Mouse (Mus musculus) CH12.LX (cell line): ENCODE results near the gene Agmat.

ENCODE experiments used
- CHD2 ChIP-seq: IDR thresholded peaks from 2 replicates; pipeline ENCODE4 v1.6.1; 2011; ENCODE audit warnings: low read length, improper control_type of control experiment
- CTCF ChIP-seq, 2 experiments: IDR thresholded peaks in 1 of 2; conservative IDR thresholded peaks in 1 of 2; 2 replicates each; pipeline ENCODE4 v1.5.1; 2011 to 2012; ENCODE audit warnings: low read depth in 2 of 2, low read length in 2 of 2, improper control_type of control experiment in 1 of 2, inconsistent platforms in 1 of 2, mild to moderate bottlenecking in 1 of 2, moderate library complexity in 1 of 2
- E2F4 ChIP-seq: IDR thresholded peaks from 2 replicates; pipeline ENCODE4 v1.6.1; 2011; ENCODE audit warnings: low read depth, low read length, improper control_type of control experiment; ENCODE audit not compliant: insufficient replicate concordance
- EP300 ChIP-seq: IDR thresholded peaks from 2 replicates; pipeline ENCODE4 v1.6.1; 2011; ENCODE audit warnings: low read length, improper control_type of control experiment
- HCFC1 ChIP-seq: IDR thresholded peaks from 2 replicates; pipeline ENCODE4 v1.6.1; 2012; ENCODE audit warnings: low read depth, mild to moderate bottlenecking, inconsistent platforms, low read length, improper control_type of control experiment
- KAT2A ChIP-seq: IDR thresholded peaks from 2 replicates; pipeline ENCODE4 v1.6.1; 2012; ENCODE audit warnings: low read length, improper control_type of control experiment, inconsistent platforms; ENCODE audit not compliant: insufficient replicate concordance
- MAX ChIP-seq: IDR thresholded peaks from 2 replicates; pipeline ENCODE4 v1.6.1; 2011; ENCODE audit warnings: low read length, improper control_type of control experiment
- POLR2A ChIP-seq: IDR thresholded peaks from 2 replicates; pipeline ENCODE4 v1.6.1; 2011; ENCODE audit warnings: low read depth, mild to moderate bottlenecking, improper control_type of control experiment, low read length
- RAD21 ChIP-seq: IDR thresholded peaks from 2 replicates; pipeline ENCODE4 v1.6.1; 2011; ENCODE audit warnings: low read depth, mild to moderate bottlenecking, low read length, improper control_type of control experiment, moderate library complexity
- UBTF ChIP-seq: IDR thresholded peaks from 2 replicates; pipeline ENCODE4 v1.6.1; 2012; ENCODE audit warnings: low read depth, mild to moderate bottlenecking, inconsistent platforms, low read length, improper control_type of control experiment, moderate library complexity
- ZC3H11A ChIP-seq: IDR thresholded peaks from 2 replicates; pipeline ENCODE4 v1.6.1; 2012; ENCODE audit warnings: low read depth, mild to moderate bottlenecking, inconsistent platforms, low read length, improper control_type of control experiment
- ZNF384 ChIP-seq: IDR thresholded peaks from 2 replicates; pipeline ENCODE4 v1.6.1; 2012; ENCODE audit warnings: low read depth, low read length, improper control_type of control experiment, inconsistent platforms

DNA sequence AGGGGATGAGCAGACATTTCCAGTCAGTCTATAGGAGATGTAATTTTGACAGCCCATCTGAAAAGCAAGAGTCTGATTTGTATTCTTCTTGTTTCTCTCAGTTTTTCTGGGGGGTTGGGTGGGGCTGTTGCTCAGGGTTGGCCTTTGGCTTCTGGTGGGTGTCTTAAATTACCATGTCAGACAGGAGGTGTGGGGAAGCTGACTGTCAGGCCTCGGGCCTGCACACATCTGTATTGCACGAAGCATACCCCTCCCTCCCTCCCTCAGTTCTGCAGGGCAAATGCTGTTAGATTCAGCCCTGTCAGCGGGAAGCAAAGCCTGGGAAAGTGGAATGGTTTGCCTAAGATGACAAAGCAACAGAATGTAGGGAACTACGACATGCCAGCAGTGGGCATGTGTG lies 50.5 kb downstream of the Agmat start:
- TF ChIP-seq RAD21 (no peak), CTCF (conservative IDR thresholded peaks at IDR 0.05 in 1 of 2, IDR thresholded peaks at IDR 0.05 in 1 of 2; ENCODE audit: low read depth in 2 of 2, low read length in 2 of 2) (no peak), POLR2A (no peak), HCFC1 (no peak), MAX (no peak), ZNF384 (no peak), EP300 (no peak), E2F4 (no peak), UBTF (no peak), ZC3H11A (no peak), CHD2 (no peak), KAT2A (no peak)
